In the genomic region with DNA sequence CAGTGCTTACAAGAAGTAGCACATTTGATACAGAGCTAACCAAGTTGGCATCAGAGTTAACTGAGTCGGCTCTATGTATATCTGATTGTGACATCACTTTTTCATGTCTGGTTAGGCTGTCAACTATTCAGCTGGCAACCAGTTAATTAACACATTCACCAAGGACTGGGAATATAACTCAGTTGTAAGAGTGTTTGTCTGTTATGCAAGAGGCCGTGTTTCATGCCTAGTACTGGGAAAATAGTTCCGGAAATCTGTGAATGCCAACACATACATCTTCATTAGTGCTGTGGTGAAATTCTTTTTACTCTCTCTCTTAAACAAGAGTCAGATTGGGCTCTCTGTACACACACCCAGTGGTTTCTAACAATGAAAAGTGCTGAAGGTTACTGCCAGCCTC, we compare ENCODE assay signal across 35 mouse cellular contexts.
"Had no signal": no experiment of that assay in that cellular context is flagged by ENCODE, and none has a peak within 500 bp of the region (broad histone marks: within the 10 kb centered on the region; RNA-seq: fewer than 3 reads in every experiment).

No protein-coding gene starts in this region.

- H3K4me1 ChIP-seq: heart, embryonic 10.5 days; heart, embryonic 12.5 days; heart, embryonic 13.5 days; heart, embryonic 15.5 days; hindbrain, embryonic 10.5 days; hindbrain, embryonic 12.5 days; hindbrain, embryonic 15.5 days; intestine, embryonic 15.5 days; kidney, embryonic 15.5 days had no signal

- H3K9me3 ChIP-seq: heart, embryonic 10.5 days; heart, embryonic 12.5 days; heart, embryonic 13.5 days; heart, embryonic 15.5 days; hindbrain, embryonic 10.5 days; hindbrain, embryonic 12.5 days; hindbrain, embryonic 15.5 days; intestine, embryonic 15.5 days; kidney, embryonic 15.5 days had no signal

- H3K27ac ChIP-seq: heart, embryonic 10.5 days; heart, embryonic 13.5 days; heart, embryonic 15.5 days; hindbrain, embryonic 10.5 days; hindbrain, embryonic 12.5 days; hindbrain, embryonic 14.5 days; hindbrain, embryonic 15.5 days; hindbrain, postnatal 0 days; intestine, embryonic 15.5 days; kidney, embryonic 15.5 days; kidney, postnatal 0 days; layer of hippocampus, adult 2 months; left cerebral cortex, adult 2 months had no signal

- ATAC-seq: hindbrain, embryonic 16.5 days; hindbrain, postnatal 0 days; inflammation-experienced regulatory T-cells, adult 6 months; intestine, embryonic 15.5 days; intestine, embryonic 16.5 days; intestine, postnatal 0 days had no signal

- H3K27me3 ChIP-seq: heart, embryonic 12.5 days; heart, embryonic 13.5 days; heart, embryonic 15.5 days; hindbrain, embryonic 12.5 days; hindbrain, embryonic 15.5 days; intestine, embryonic 15.5 days; kidney, embryonic 15.5 days had no signal

- H3K9ac ChIP-seq: heart, embryonic 12.5 days; heart, embryonic 13.5 days; heart, embryonic 15.5 days; hindbrain, embryonic 12.5 days; hindbrain, embryonic 14.5 days; hindbrain, embryonic 15.5 days; intestine, embryonic 15.5 days; kidney, embryonic 15.5 days had no signal

- H3K36me3 ChIP-seq: heart, embryonic 10.5 days; heart, embryonic 12.5 days; heart, embryonic 13.5 days; heart, embryonic 15.5 days; hindbrain, embryonic 10.5 days; hindbrain, embryonic 12.5 days; hindbrain, embryonic 15.5 days; intestine, embryonic 15.5 days; kidney, embryonic 15.5 days had no signal

- DNase-seq: heart, postnatal 10 days; heart, postnatal 14 days; heart, postnatal 36 days; heart, postnatal 4 days; kidney, adult 11 months; kidney, adult 18-20 months; kidney, adult 2 months; kidney, adult 8-10 months; kidney, adult 9 months; kidney, postnatal 10 days; kidney, postnatal 14 days; kidney, postnatal 25 days; kidney, postnatal 36 days; kidney, postnatal 4 days; layer of hippocampus, adult 9-11 months; layer of hippocampus, postnatal 36 days had no signal

- H3K4me3 ChIP-seq: heart, embryonic 10.5 days; heart, embryonic 12.5 days; heart, embryonic 13.5 days; heart, embryonic 15.5 days; hindbrain, embryonic 10.5 days; hindbrain, embryonic 12.5 days; hindbrain, embryonic 15.5 days; intestine, embryonic 15.5 days; kidney, embryonic 15.5 days; layer of hippocampus, adult 2 months; left cerebral cortex, adult 2 months had no signal

- H3K4me2 ChIP-seq: heart, embryonic 11.5 days; heart, embryonic 12.5 days; heart, embryonic 13.5 days; heart, embryonic 15.5 days; hindbrain, embryonic 12.5 days; hindbrain, embryonic 14.5 days; hindbrain, embryonic 15.5 days; intestine, embryonic 15.5 days; kidney, embryonic 15.5 days had no signal
